Mouse (Mus musculus): ENCODE results near the gene Prpsap1. TPM values are rescaled to one million over a fixed set of nuclear protein-coding genes. Genes with fewer than 3 reads are reported as not detected.

Gene Prpsap1
- polyA plus RNA-seq, 1 experiment, result 81.0 TPM

DNA sequence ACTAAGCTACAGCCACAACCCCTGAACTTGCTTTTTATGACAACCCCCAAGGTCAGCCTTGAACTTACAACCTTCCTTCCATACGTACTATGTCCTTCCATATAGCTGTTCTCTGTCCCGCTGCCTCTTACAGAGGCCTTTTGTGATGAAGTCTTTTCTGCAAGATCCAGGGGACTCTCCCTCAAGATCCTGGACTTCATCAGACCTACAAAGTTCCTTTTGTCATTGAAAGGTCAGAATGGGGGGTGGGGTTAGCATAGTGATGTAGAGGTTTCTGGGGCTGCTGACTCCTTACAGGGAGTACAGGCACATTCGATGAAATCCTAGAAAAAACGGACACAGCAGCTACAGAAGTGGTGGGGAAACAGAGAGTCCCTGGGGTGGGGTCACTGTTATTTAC lies 34.2 kb downstream of the Prpsap1 start:
- no peak for TF ChIP-seq FOSL1 (IDR thresholded peaks at IDR 0.05; ENCODE audit: insufficient read depth, low read length, poor library complexity, severe bottlenecking)
- no peak for TF ChIP-seq MYOD1 (IDR thresholded peaks at IDR 0.05; ENCODE audit: control insufficient read depth, insufficient read length, low read depth)
- TF ChIP-seq CEBPB (IDR thresholded peaks at IDR 0.05; ENCODE audit: low read depth), result no peak
- TF ChIP-seq USF1 (IDR thresholded peaks at IDR 0.05; ENCODE audit: low read depth), result no peak
- no peak for TF ChIP-seq CTCF (IDR thresholded peaks at IDR 0.05; ENCODE audit: control insufficient read depth, insufficient read depth, insufficient read length)
- TF ChIP-seq MYOG (IDR thresholded peaks at IDR 0.05; ENCODE audit: control insufficient read depth, extremely low read depth, insufficient read length), result no peak
- TF ChIP-seq MAX (IDR thresholded peaks at IDR 0.05), result no peak
- Histone ChIP-seq H3K79me3 (ENCODE audit: low read depth) (no peaks in the 10 kb centered on the region), H3K27me3 (ENCODE audit: control insufficient read depth, insufficient read depth, insufficient read length) (peaks cover 18% of the 10 kb centered on the region), H3K4me3 (ENCODE audit: insufficient read depth, poor library complexity, severe bottlenecking) (no peak overlapping the region), H3ac (ENCODE audit: control insufficient read depth, insufficient read length, low read depth) (no peak overlapping the region), H3K79me2 (ENCODE audit: control insufficient read depth, insufficient read depth) (no peaks in the 10 kb centered on the region), H3K36me3 (ENCODE audit: control insufficient read depth, insufficient read depth) (no peaks in the 10 kb centered on the region)

DNA sequence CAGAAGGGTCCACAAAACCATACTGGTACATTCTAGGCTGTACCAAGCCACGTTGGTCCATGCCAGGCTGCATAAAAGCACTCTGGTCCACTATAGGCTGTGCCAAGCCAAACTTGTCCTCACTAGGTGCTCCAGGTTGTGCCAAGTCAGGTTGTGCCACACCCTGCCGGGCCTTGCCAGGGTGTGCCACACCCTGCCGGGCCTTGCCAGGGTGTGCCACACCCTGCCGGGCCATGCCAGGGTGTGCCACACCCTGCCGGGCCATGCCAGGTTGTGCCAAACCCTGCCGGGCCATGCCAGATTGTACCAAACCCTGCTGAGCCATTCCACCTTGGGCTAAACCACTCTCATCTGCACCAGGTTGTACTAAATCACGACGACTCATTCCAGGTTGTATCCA lies 37.8 kb downstream of the Prpsap1 start:
- H3K27me3 ChIP-seq (ENCODE audit: control insufficient read depth, insufficient read depth, insufficient read length), result peaks cover 18% of the 10 kb centered on the region
- H3K36me3 ChIP-seq (ENCODE audit: control insufficient read depth, insufficient read depth), result no peaks in the 10 kb centered on the region
- no peaks in the 10 kb centered on the region for H3K79me3 ChIP-seq (ENCODE audit: low read depth)
- H3K4me3 ChIP-seq (ENCODE audit: insufficient read depth, poor library complexity, severe bottlenecking), result no peak overlapping the region
- no peaks in the 10 kb centered on the region for H3K79me2 ChIP-seq (ENCODE audit: control insufficient read depth, insufficient read depth)
- TF ChIP-seq FOSL1 (IDR thresholded peaks at IDR 0.05; ENCODE audit: insufficient read depth, low read length, poor library complexity, severe bottlenecking), result no peak
- TF ChIP-seq MYOG (IDR thresholded peaks at IDR 0.05; ENCODE audit: control insufficient read depth, extremely low read depth, insufficient read length), result no peak
- TF ChIP-seq MYOD1 (IDR thresholded peaks at IDR 0.05; ENCODE audit: control insufficient read depth, insufficient read length, low read depth), result no peak
- no peak for TF ChIP-seq USF1 (IDR thresholded peaks at IDR 0.05; ENCODE audit: low read depth)
- TF ChIP-seq MAX (IDR thresholded peaks at IDR 0.05), result no peak
- no peak for TF ChIP-seq CTCF (IDR thresholded peaks at IDR 0.05; ENCODE audit: control insufficient read depth, insufficient read depth, insufficient read length)
- TF ChIP-seq CEBPB (IDR thresholded peaks at IDR 0.05; ENCODE audit: low read depth), result no peak
- no peak overlapping the region for H3ac ChIP-seq (ENCODE audit: control insufficient read depth, insufficient read length, low read depth)

DNA sequence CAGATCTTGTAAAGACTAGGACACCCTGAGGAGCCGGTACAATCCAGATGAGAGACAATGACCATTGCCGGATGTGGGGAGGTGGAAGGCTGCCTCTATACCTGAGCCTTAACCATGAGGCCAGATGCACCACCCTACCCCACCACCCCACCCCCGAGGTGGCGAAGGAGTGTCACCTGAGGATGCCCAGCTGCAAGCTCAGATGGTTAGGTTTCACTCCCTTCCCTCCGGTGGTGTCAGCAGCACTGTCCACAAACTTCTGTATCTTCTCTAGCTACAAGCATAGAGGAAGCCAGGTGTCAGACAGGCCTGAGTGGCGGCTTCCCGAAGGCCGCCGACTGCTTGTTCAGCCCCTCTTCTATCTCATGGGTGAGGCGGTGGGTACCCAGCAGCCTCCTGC lies 40.1 kb downstream of the Prpsap1 start:
- no peaks in the 10 kb centered on the region for H3K79me3 ChIP-seq (ENCODE audit: low read depth)

DNA sequence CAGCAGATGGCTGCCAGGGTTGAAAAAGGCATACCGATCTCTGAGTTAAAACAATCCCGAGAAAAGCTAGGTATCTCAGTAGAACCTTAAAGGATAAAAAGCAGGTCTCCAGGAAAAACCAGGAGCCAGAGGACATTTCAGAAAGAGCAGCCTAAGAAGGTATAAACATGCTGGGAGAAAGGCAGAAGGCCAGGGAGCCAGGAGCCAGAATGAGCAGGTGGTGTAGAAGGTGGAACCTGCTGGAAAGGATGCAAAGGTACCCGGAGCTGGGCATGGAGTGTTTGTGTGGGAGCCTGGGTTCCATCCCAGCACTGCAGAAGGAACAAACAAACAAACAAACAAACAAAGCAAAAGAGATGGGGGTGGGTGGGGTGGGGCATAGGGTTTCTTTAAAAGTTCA lies 44.7 kb downstream of the Prpsap1 start:
- Histone ChIP-seq H3ac (ENCODE audit: control insufficient read depth, insufficient read length, low read depth) (no peak overlapping the region), H3K27me3 (ENCODE audit: control insufficient read depth, insufficient read depth, insufficient read length) (peaks cover 7% of the 10 kb centered on the region), H3K79me3 (ENCODE audit: low read depth) (no peaks in the 10 kb centered on the region), H3K36me3 (ENCODE audit: control insufficient read depth, insufficient read depth) (no peaks in the 10 kb centered on the region), H3K4me3 (ENCODE audit: insufficient read depth, poor library complexity, severe bottlenecking) (no peak overlapping the region), H3K79me2 (ENCODE audit: control insufficient read depth, insufficient read depth) (no peaks in the 10 kb centered on the region)
- TF ChIP-seq MYOD1 (IDR thresholded peaks at IDR 0.05; ENCODE audit: control insufficient read depth, insufficient read length, low read depth) (no peak), CEBPB (IDR thresholded peaks at IDR 0.05; ENCODE audit: low read depth) (no peak), MAX (IDR thresholded peaks at IDR 0.05) (no peak), USF1 (IDR thresholded peaks at IDR 0.05; ENCODE audit: low read depth) (no peak), MYOG (IDR thresholded peaks at IDR 0.05; ENCODE audit: control insufficient read depth, extremely low read depth, insufficient read length) (no peak), FOSL1 (IDR thresholded peaks at IDR 0.05; ENCODE audit: insufficient read depth, low read length, poor library complexity, severe bottlenecking) (no peak), CTCF (IDR thresholded peaks at IDR 0.05; ENCODE audit: control insufficient read depth, insufficient read depth, insufficient read length) (no peak)

More for the DNA sequence above, 40.1 kb downstream of the Prpsap1 start:
- Histone ChIP-seq H3K36me3 (ENCODE audit: control insufficient read depth, insufficient read depth) (no peaks in the 10 kb centered on the region), H3K4me3 (ENCODE audit: insufficient read depth, poor library complexity, severe bottlenecking) (no peak overlapping the region), H3ac (ENCODE audit: control insufficient read depth, insufficient read length, low read depth) (no peak overlapping the region), H3K79me2 (ENCODE audit: control insufficient read depth, insufficient read depth) (no peaks in the 10 kb centered on the region), H3K27me3 (ENCODE audit: control insufficient read depth, insufficient read depth, insufficient read length) (peaks cover 18% of the 10 kb centered on the region)
- no peak for TF ChIP-seq CEBPB (IDR thresholded peaks at IDR 0.05; ENCODE audit: low read depth)
- no peak for TF ChIP-seq CTCF (IDR thresholded peaks at IDR 0.05; ENCODE audit: control insufficient read depth, insufficient read depth, insufficient read length)
- TF ChIP-seq USF1 (IDR thresholded peaks at IDR 0.05; ENCODE audit: low read depth), result no peak
- TF ChIP-seq MYOG (IDR thresholded peaks at IDR 0.05; ENCODE audit: control insufficient read depth, extremely low read depth, insufficient read length), result no peak
- TF ChIP-seq MYOD1 (IDR thresholded peaks at IDR 0.05; ENCODE audit: control insufficient read depth, insufficient read length, low read depth), result no peak
- TF ChIP-seq MAX (IDR thresholded peaks at IDR 0.05), result no peak
- TF ChIP-seq FOSL1 (IDR thresholded peaks at IDR 0.05; ENCODE audit: insufficient read depth, low read length, poor library complexity, severe bottlenecking), result no peak

DNA sequence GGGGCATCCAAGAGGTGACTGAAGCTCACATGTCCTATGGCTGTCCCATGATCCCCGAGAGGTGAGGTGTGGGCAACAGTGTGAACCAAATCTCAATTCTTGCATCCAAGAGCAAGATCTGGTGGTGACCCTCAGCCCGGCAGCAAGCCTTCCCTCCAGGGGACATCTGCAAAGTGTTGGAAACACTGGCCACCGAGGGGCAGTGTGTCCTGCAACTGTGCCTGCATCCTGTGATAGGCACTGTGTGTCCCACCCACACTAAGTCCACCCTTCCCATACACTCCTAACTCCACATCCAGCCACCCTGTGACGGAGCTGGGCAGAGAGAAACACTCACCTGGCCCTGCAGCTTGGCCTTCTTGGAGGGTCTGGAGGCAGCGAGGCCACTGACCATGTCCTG lies 46.2 kb downstream of the Prpsap1 start:
- no peaks in the 10 kb centered on the region for H3K36me3 ChIP-seq (ENCODE audit: control insufficient read depth, insufficient read depth)
- H3K27me3 ChIP-seq (ENCODE audit: control insufficient read depth, insufficient read depth, insufficient read length), result peaks cover 7% of the 10 kb centered on the region
- peak overlapping the region; percentile 10 for H3ac ChIP-seq (ENCODE audit: control insufficient read depth, insufficient read length, low read depth)
- no peaks in the 10 kb centered on the region for H3K79me2 ChIP-seq (ENCODE audit: control insufficient read depth, insufficient read depth)
- H3K4me3 ChIP-seq (ENCODE audit: insufficient read depth, poor library complexity, severe bottlenecking), result no peak overlapping the region
- no peak for TF ChIP-seq USF1 (IDR thresholded peaks at IDR 0.05; ENCODE audit: low read depth)
- TF ChIP-seq CTCF (IDR thresholded peaks at IDR 0.05; ENCODE audit: control insufficient read depth, insufficient read depth, insufficient read length), result peak; percentile 48
- no peak for TF ChIP-seq FOSL1 (IDR thresholded peaks at IDR 0.05; ENCODE audit: insufficient read depth, low read length, poor library complexity, severe bottlenecking)
- H3K79me3 ChIP-seq (ENCODE audit: low read depth), result no peaks in the 10 kb centered on the region

DNA sequence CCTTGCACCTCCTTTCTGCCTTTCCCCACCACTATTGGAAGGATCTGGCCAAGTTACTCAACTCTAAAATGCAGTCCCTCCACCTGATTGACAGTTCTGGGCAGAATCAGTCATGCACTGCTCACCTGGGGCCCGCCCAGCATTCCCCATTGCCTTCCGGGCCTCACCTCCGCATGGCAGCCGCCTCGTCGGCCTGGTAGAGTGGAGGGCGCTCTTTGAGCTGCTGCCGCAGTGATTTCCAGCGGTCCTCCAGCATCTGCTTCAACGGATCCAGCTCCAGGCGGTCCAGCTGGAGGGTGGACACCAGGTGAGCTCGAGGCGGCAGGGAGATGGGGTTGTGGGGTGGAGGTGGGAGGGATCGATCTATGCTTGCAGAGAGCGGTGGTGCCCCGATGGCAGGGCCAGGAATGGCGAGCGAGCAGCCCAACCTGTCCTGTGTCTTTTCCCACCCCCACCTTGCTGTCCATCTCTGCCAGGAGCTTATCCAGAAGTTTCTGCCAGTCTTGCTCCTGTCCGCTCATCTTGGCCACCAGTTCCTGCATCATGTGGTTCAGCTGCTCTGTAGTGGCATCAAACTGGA lies 47.6 kb downstream of the Prpsap1 start:
- TF ChIP-seq FOSL1 (IDR thresholded peaks at IDR 0.05; ENCODE audit: insufficient read depth, low read length, poor library complexity, severe bottlenecking), result no peak
- no peak for TF ChIP-seq CEBPB (IDR thresholded peaks at IDR 0.05; ENCODE audit: low read depth)
- no peak for TF ChIP-seq MAX (IDR thresholded peaks at IDR 0.05)
- no peak for TF ChIP-seq USF1 (IDR thresholded peaks at IDR 0.05; ENCODE audit: low read depth)
- no peak for TF ChIP-seq CTCF (IDR thresholded peaks at IDR 0.05; ENCODE audit: control insufficient read depth, insufficient read depth, insufficient read length)
- TF ChIP-seq MYOD1 (IDR thresholded peaks at IDR 0.05; ENCODE audit: control insufficient read depth, insufficient read length, low read depth), result no peak
- no peak overlapping the region for H3K4me3 ChIP-seq (ENCODE audit: insufficient read depth, poor library complexity, severe bottlenecking)
- no peaks in the 10 kb centered on the region for H3K79me3 ChIP-seq (ENCODE audit: low read depth)
- peaks cover 7% of the 10 kb centered on the region for H3K27me3 ChIP-seq (ENCODE audit: control insufficient read depth, insufficient read depth, insufficient read length)
- H3K36me3 ChIP-seq (ENCODE audit: control insufficient read depth, insufficient read depth), result no peaks in the 10 kb centered on the region
- H3ac ChIP-seq (ENCODE audit: control insufficient read depth, insufficient read length, low read depth), result no peak overlapping the region
- no peaks in the 10 kb centered on the region for H3K79me2 ChIP-seq (ENCODE audit: control insufficient read depth, insufficient read depth)
